Mouse (Mus musculus) cortical plate, adult 2 months (tissue): ENCODE measurements around the gene Cd300ld4.

Experiments used
- CTCF ChIP-seq: fragments of 200-500 bp; IDR thresholded peaks from 2 replicates; pipeline ENCODE4 v1.5.1; 2011; ENCODE audit warnings: mild to moderate bottlenecking, control low read depth, low read length; ENCODE audit not compliant: insufficient read depth; ENCODE audit errors: extremely low read depth
- POLR2A ChIP-seq: fragments of 200-500 bp; IDR thresholded peaks from 2 replicates; pipeline ENCODE4 v1.6.1; 2011; ENCODE audit warnings: mild to moderate bottlenecking, low read length, control low read depth; ENCODE audit not compliant: insufficient read depth; ENCODE audit errors: extremely low read depth

DNA sequence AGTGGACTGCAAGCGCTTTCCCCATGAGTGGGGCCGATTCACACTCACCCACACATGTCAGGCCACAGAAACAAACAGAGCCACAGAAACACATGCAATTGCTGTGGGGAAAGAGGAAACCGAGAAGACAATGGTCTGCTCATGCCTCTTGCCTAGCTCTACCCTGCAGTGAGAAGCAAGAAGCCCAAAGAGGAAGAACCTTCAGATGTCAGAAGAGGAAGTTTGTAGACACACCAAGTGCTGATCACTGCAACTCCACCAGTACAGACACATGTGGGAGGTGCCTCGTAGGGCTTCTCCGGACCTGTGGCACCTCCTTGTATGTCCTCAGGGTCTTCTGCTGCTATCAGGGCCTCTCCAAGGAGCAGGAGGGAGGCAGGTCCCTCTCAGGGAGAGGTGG is 22.7 kb downstream of the Cd300ld4 start:
- TF ChIP-seq POLR2A (no peak), CTCF (no peak)
